17 mouse cellular contexts compared by ENCODE assay signal in genomic region chr13:63106574-63106973, GRCm38 (mm10).
"Had no signal": no experiment of that assay in that cellular context is flagged by ENCODE, and none has a peak within 500 bp of the region (broad histone marks: within the 10 kb centered on the region; RNA-seq: fewer than 3 reads in every experiment).

No protein-coding gene starts in this region.

- H3K9me3 ChIP-seq: liver, embryonic 13.5 days; neural tube, embryonic 12.5 days; neural tube, embryonic 15.5 days; stomach, embryonic 15.5 days had no signal

- ATAC-seq: lung, postnatal 0 days had no signal

- H3K27ac ChIP-seq: kidney, postnatal 0 days; left cerebral cortex, adult 2 months; liver, embryonic 13.5 days; neural tube, embryonic 12.5 days; neural tube, embryonic 15.5 days; stomach, embryonic 15.5 days had no signal

- H3K4me3 ChIP-seq: left cerebral cortex, adult 2 months; liver, embryonic 13.5 days; neural tube, embryonic 12.5 days; neural tube, embryonic 15.5 days; stomach, embryonic 15.5 days had no signal

- H3K9ac ChIP-seq: liver, embryonic 13.5 days; neural tube, embryonic 12.5 days; neural tube, embryonic 15.5 days; stomach, embryonic 15.5 days had no signal

- DNase-seq: kidney, adult 8-10 months; kidney, postnatal 36 days; layer of hippocampus, postnatal 36 days; liver, embryonic 13.5 days; lung, adult 2 months; midbrain, embryonic 14.5 days; right cerebral cortex, adult 18-20 months; right cerebral cortex, postnatal 14 days; right cerebral cortex, postnatal 4 days; thymus, postnatal 25 days had no signal

- H3K27me3 ChIP-seq: liver, embryonic 13.5 days; neural tube, embryonic 12.5 days; neural tube, embryonic 15.5 days; stomach, embryonic 15.5 days had no signal

- H3K36me3 ChIP-seq: liver, embryonic 13.5 days; neural tube, embryonic 12.5 days; neural tube, embryonic 15.5 days; stomach, embryonic 15.5 days had no signal

- H3K4me2 ChIP-seq: liver, embryonic 13.5 days; midbrain, embryonic 11.5 days; neural tube, embryonic 12.5 days; neural tube, embryonic 15.5 days; stomach, embryonic 15.5 days had no signal
